Mouse (Mus musculus): Measurements from ENCODE around the gene Tuba1a.
A peak's percentile ranks its signal among the peaks of the same experiment; 100 is the strongest.

The Tuba1a gene

DNA sequence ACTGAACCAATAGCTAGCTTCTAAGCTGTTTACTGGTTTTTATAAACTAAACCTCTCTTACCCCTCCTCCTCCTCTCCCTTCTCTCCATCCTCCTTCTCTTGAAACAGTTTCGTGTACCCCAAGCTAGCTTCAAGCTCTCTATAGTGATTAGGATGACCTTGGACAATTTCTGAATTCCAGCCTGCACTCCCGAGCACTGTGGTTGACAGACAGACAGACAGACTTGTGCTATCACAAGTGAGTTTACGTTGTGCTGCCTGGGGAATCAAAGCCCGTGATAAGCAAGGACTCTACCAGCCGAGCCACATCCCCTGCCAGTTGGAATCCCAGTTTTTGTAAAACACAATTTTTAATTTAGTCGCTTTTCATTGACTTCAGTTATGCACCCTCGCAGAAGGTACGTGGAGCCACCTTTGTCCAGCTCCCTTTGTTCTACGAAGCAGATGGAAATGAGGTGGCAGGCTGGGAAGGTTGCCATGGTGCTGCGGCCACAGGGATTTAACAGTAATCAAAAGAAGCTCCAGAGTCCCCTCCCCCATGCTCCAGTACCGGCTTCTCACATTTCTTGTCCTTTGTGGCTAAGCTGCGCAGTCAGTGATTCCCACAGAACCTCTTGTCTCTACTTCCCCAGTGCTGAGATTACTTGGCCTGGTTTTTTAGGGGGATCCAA lies 15.3 kb upstream of the Tuba1a start:
- Histone ChIP-seq H3K4me1 (replicated peaks; ENCODE audit: low read depth, low read length) (peaks cover 52% of the 10 kb centered on the region), H3K9me3 (ENCODE audit: low read length) (no peaks in the 10 kb centered on the region), H3K27me3 (ENCODE audit: insufficient read depth, low read length) (no peaks in the 10 kb centered on the region), H3K4me3 (replicated peaks; ENCODE audit: low read length) (peak overlapping the region; percentile 46), H3K36me3 (ENCODE audit: insufficient read depth, low read length) (no peaks in the 10 kb centered on the region)
- TF ChIP-seq POU5F1 (IDR thresholded peaks at IDR 0.05; ENCODE audit: borderline replicate concordance, low read length) (no peak), NANOG (IDR thresholded peaks at IDR 0.05; ENCODE audit: borderline replicate concordance, low read length) (no peak), CTCF (conservative IDR thresholded peaks at IDR 0.05; ENCODE audit: low read length) (no peak)

DNA sequence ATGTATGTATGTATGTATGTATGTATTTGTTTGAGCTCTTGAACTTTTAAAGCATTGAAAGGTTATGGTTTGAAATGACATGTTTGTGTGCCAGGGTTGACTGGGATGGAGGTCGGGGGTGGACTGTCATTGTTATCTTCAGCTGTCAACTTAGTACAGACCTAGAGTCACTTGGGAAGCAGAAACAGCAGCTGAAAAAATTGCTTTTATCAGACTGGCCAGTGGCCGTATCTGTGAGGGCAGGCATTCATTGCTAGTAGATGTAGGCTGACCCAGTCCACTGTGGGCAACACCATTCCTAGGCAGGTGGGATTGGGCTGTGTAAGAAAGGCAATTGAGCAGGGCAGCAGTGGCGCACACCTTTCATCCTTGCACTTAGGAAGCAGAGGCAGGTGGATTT lies 6.0 kb upstream of the Tuba1a start:
- no peaks in the 10 kb centered on the region for H3K27me3 ChIP-seq (ENCODE audit: insufficient read depth, low read length)
- no peaks in the 10 kb centered on the region for H3K36me3 ChIP-seq (ENCODE audit: insufficient read depth, low read length)
- H3K9me3 ChIP-seq (ENCODE audit: low read length): no peaks in the 10 kb centered on the region
- H3K4me3 ChIP-seq (replicated peaks; ENCODE audit: low read length): no peak overlapping the region
- TF ChIP-seq POU5F1 (IDR thresholded peaks at IDR 0.05; ENCODE audit: borderline replicate concordance, low read length): no peak
- TF ChIP-seq NANOG (IDR thresholded peaks at IDR 0.05; ENCODE audit: borderline replicate concordance, low read length): no peak
- no peak for TF ChIP-seq CTCF (conservative IDR thresholded peaks at IDR 0.05; ENCODE audit: low read length)
- H3K4me1 ChIP-seq (replicated peaks; ENCODE audit: low read depth, low read length): peaks cover 11% of the 10 kb centered on the region

DNA sequence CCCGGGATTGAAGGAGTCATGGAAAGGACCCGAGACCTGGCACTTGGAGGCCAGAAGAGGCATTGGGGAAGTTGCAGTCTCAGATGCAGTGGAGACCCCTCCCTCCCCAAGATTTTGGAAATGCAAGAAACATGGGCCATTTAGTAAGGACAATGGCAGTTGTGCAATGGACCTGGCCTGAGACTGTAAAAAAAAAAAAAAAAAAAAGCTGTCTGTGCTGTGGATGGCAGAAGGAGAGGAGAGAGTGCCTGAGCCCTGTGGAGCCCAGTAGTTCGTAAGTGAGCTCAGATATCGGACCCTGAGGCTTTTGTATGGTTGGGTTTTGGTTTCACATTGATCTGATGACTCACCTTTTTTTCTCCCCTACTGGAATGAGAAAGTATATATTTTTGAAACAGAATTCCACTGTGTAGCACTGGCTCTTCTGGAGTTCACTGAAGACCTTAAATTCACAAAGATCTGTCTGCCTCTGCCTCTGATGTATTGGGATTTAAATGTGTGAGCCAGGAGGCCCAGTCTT lies 5.5 kb upstream of the Tuba1a start:
- peaks cover 16% of the 10 kb centered on the region for H3K4me1 ChIP-seq (replicated peaks; ENCODE audit: low read depth, low read length)
- H3K9me3 ChIP-seq (ENCODE audit: low read length): no peaks in the 10 kb centered on the region
- no peak overlapping the region for H3K4me3 ChIP-seq (replicated peaks; ENCODE audit: low read length)
- TF ChIP-seq NANOG (IDR thresholded peaks at IDR 0.05; ENCODE audit: borderline replicate concordance, low read length): no peak
- no peak for TF ChIP-seq POU5F1 (IDR thresholded peaks at IDR 0.05; ENCODE audit: borderline replicate concordance, low read length)
- no peak for TF ChIP-seq CTCF (conservative IDR thresholded peaks at IDR 0.05; ENCODE audit: low read length)
- H3K36me3 ChIP-seq (ENCODE audit: insufficient read depth, low read length): no peaks in the 10 kb centered on the region
- no peaks in the 10 kb centered on the region for H3K27me3 ChIP-seq (ENCODE audit: insufficient read depth, low read length)

DNA sequence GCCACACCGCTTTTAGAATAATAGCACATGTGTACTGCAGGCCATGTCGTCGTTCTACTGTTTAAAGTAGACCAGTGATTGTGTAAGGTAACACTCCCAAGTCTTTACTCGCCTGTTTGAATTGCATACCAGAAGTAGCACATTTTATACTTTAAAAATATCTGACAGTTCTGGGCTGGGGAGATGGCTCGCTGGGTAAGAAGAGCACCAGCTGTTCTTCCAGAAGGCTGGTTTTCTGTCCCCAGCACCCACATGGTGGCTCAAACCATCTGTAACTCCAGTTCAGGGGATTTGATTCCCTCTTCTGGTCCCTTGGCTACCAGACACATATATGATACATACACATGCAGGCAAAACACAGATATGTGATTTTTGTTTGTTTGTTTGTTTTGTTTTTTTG lies 4.0 kb upstream of the Tuba1a start:
- no peaks in the 10 kb centered on the region for H3K9me3 ChIP-seq (ENCODE audit: low read length)
- H3K4me3 ChIP-seq (replicated peaks; ENCODE audit: low read length): no peak overlapping the region
- TF ChIP-seq NANOG (IDR thresholded peaks at IDR 0.05; ENCODE audit: borderline replicate concordance, low read length): no peak
- TF ChIP-seq CTCF (conservative IDR thresholded peaks at IDR 0.05; ENCODE audit: low read length): no peak
- no peak for TF ChIP-seq POU5F1 (IDR thresholded peaks at IDR 0.05; ENCODE audit: borderline replicate concordance, low read length)
- H3K4me1 ChIP-seq (replicated peaks; ENCODE audit: low read depth, low read length): peaks cover 22% of the 10 kb centered on the region
- no peaks in the 10 kb centered on the region for H3K36me3 ChIP-seq (ENCODE audit: insufficient read depth, low read length)
- no peaks in the 10 kb centered on the region for H3K27me3 ChIP-seq (ENCODE audit: insufficient read depth, low read length)

DNA sequence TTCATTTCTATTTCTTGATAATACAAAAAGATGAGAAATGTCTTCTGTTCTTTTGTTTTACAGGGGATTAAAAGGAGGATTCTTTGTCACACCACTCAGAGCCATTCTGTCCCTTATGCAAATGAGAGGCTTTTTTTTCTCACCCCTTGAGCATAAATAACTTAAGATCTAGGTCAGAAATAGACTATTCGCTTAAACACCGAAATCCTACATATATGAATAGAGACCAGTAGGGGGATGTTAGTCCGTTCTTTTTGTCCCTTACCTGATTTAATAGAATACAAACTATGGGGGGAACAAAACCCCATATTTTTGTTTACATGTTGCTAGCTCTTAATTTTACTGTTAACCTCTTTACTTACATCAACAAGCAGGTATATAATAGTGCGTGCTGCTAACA lies 2.5 kb upstream of the Tuba1a start:
- Histone ChIP-seq H3K4me3 (replicated peaks; ENCODE audit: low read length) (no peak overlapping the region), H3K4me1 (replicated peaks; ENCODE audit: low read depth, low read length) (peaks cover 35% of the 10 kb centered on the region), H3K36me3 (ENCODE audit: insufficient read depth, low read length) (peaks cover 8% of the 10 kb centered on the region), H3K9me3 (ENCODE audit: low read length) (no peaks in the 10 kb centered on the region), H3K27me3 (ENCODE audit: insufficient read depth, low read length) (no peaks in the 10 kb centered on the region)
- no peak for TF ChIP-seq CTCF (conservative IDR thresholded peaks at IDR 0.05; ENCODE audit: low read length)
- no peak for TF ChIP-seq POU5F1 (IDR thresholded peaks at IDR 0.05; ENCODE audit: borderline replicate concordance, low read length)
- no peak for TF ChIP-seq NANOG (IDR thresholded peaks at IDR 0.05; ENCODE audit: borderline replicate concordance, low read length)

DNA sequence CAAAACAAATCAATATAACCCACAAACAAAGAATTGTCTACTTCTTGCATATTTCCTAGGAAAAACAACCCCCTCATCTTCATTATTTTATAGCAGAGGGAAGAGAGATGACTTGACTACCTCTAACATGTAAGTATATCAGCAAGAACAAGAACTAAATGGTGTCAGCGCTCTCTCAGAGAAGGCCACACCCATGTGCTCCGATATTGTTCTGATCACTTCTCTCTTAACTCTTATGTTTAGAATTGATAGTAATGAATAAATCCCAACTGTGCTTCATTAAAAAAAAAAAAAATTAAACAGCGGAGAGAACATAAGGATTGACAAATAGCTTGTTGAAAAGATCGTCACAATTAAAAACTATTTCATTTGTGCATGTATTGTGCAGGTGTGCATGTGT lies 1.8 kb upstream of the Tuba1a start:
- Histone ChIP-seq H3K36me3 (ENCODE audit: insufficient read depth, low read length) (peaks cover 14% of the 10 kb centered on the region), H3K4me1 (replicated peaks; ENCODE audit: low read depth, low read length) (peaks cover 36% of the 10 kb centered on the region), H3K27me3 (ENCODE audit: insufficient read depth, low read length) (no peaks in the 10 kb centered on the region), H3K4me3 (replicated peaks; ENCODE audit: low read length) (no peak overlapping the region), H3K9me3 (ENCODE audit: low read length) (no peaks in the 10 kb centered on the region)
- TF ChIP-seq POU5F1 (IDR thresholded peaks at IDR 0.05; ENCODE audit: borderline replicate concordance, low read length): no peak

DNA sequence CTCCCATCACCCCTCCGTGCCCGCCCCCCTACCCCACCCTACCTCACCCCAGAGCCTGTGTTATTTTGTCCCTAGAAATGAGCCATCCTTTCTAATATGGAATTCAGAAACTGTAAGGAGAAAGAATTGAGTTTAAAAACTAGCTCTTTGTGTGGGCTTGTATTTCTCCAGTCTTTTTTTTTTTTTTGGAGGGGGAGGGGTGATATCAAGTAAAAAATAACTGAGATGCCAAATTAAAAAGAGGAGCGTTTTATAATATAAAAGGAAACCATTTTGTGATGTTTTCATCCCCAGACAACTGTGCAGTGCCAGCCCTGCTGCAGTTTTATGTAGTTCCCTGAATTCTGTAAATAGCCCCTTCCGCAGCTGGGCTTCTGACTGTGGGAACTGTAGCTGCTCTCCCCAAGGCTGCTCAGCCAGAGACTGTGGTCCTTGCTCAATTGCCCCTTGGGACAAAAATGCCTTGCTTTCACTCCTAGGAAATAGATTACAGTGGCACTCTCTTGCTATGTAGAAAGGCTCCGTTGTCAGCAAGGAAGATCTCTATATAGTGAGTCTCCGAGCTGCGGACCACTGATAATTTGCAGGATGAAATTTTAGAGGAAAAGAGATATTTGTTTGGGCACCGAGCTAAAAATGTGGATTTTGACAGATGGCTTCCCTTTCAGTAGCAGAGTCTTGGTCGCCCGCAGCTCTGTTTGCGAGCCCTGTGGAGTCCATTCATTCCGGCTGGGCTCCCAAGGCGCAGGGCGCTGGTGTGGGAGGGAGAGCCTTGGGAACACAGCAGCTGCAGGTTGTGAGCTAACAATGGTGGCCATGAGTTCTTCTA lies 1.1 kb upstream of the Tuba1a start:
- no peak overlapping the region for H3K4me3 ChIP-seq (replicated peaks; ENCODE audit: low read length)
- no peak for TF ChIP-seq CTCF (conservative IDR thresholded peaks at IDR 0.05; ENCODE audit: low read length)
- no peak for TF ChIP-seq POU5F1 (IDR thresholded peaks at IDR 0.05; ENCODE audit: borderline replicate concordance, low read length)
- no peak for TF ChIP-seq NANOG (IDR thresholded peaks at IDR 0.05; ENCODE audit: borderline replicate concordance, low read length)
- H3K9me3 ChIP-seq (ENCODE audit: low read length): no peaks in the 10 kb centered on the region
- H3K27me3 ChIP-seq (ENCODE audit: insufficient read depth, low read length): no peaks in the 10 kb centered on the region
- H3K36me3 ChIP-seq (ENCODE audit: insufficient read depth, low read length): peaks cover 17% of the 10 kb centered on the region
- H3K4me1 ChIP-seq (replicated peaks; ENCODE audit: low read depth, low read length): peaks cover 36% of the 10 kb centered on the region

DNA sequence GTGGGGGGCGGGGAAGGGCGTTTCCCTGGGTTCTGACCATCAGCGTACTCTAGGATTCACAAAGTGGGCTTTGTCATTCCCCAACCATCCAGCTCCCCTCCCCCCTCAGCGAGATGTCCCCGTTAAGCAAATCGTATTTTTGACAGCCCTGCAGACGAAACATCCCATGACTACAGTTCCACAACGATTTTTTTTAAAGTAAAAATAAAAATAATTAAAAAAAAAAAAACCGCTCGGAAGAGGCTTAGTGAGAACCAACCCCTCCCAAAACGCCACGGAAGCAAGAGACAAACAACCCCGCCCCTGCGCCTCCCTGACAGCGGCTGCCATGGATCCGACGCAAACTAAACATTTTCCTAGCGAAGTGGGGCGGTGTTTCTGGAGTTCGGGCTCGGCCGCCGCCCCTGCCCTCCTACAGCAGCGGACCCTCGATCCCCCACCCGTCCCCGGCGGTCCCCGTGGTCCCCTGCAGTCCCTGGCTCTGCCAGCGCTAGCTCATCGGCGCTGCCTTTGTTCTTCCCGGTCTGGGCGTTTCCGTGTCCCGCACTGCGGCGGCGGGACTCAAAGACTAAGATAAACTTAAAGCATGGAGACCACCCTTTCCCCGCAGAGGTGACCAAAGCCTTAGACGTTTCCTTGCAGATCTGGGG lies 627 bp downstream of the Tuba1a start:
- no peaks in the 10 kb centered on the region for H3K9me3 ChIP-seq (ENCODE audit: low read length)
- H3K36me3 ChIP-seq (ENCODE audit: insufficient read depth, low read length): peaks cover 22% of the 10 kb centered on the region
- peaks cover 46% of the 10 kb centered on the region for H3K4me1 ChIP-seq (replicated peaks; ENCODE audit: low read depth, low read length)
- no peaks in the 10 kb centered on the region for H3K27me3 ChIP-seq (ENCODE audit: insufficient read depth, low read length)
- TF ChIP-seq NANOG (IDR thresholded peaks at IDR 0.05; ENCODE audit: borderline replicate concordance, low read length): no peak
- TF ChIP-seq CTCF (conservative IDR thresholded peaks at IDR 0.05; ENCODE audit: low read length): no peak; the same call in 1 of the 2 replicates
- TF ChIP-seq POU5F1 (IDR thresholded peaks at IDR 0.05; ENCODE audit: borderline replicate concordance, low read length): no peak
- peak overlapping the region; percentile 92 for H3K4me3 ChIP-seq (replicated peaks; ENCODE audit: low read length)
